In the genomic region with DNA sequence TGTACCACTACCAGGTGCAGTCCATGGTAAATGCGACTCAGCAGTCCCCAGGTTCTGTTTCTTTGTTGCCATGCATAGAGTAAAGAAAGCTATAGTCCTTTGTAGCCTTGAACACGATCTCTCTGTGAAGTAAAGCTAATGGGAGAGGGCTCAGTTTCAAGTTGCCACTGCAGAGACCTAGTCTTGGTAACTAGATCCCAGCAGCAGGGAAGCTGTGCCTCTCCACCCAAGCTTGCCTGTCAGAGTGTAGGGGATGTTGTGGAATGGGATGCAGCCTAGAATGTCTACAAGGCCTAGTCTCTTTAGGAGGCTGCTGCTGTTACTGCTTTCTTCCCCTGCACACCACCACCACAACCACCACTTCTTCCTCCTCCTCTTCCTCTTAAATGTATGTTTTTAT, we compare ENCODE assay signal across 26 mouse cellular contexts.
A peak's percentile ranks its signal among the peaks of the same experiment; 100 is the strongest.
DNase-seq lines count a peak whose midpoint lies in the region; ATAC-seq and TF ChIP-seq lines count a peak whose summit lies in the region.
"Had no signal": no experiment of that assay in that cellular context is flagged by ENCODE, and none has a peak within 500 bp of the region (broad histone marks: within the 10 kb centered on the region; RNA-seq: fewer than 3 reads in every experiment).

No protein-coding gene starts in this region.

- no peak for TF ChIP-seq CTCF in hindbrain, postnatal 0 days (IDR thresholded peaks at IDR 0.05; ENCODE audit: low read depth)
- TF ChIP-seq CTCF in layer of hippocampus, adult 2 months (conservative IDR thresholded peaks at IDR 0.05): no peak

- no peak for DNase-seq in hindbrain, embryonic 10.5 days (ENCODE audit: low spot score)
- DNase-seq in hindbrain, postnatal 0 days (ENCODE audit: low spot score): no peak
- DNase-seq in layer of hippocampus, adult 2 months (ENCODE audit: low spot score in 2 of 2): no peak
- no peak for DNase-seq in layer of hippocampus, postnatal 25 days (ENCODE audit: extremely low spot score in 1 of 2, low spot score in 1 of 2)
- no peak for DNase-seq in spleen, postnatal 10 days (ENCODE audit: low spot score in 2 of 2)
- no peak for DNase-seq in left cerebral cortex, postnatal 10 days (ENCODE audit: extremely low spot score in 1 of 2, low spot score in 2 of 2)
- DNase-seq: adrenal gland, postnatal 14 days; cerebellum, adult 9-10 months; gastrocnemius, postnatal 25 days; heart, adult 18-20 months; heart, postnatal 10 days; kidney, adult 9 months; left cerebral cortex, postnatal 4 days; liver, postnatal 0 days; right cerebral cortex, postnatal 14 days; spleen, adult 18-20 months; thymus, postnatal 25 days had no signal

- ATAC-seq in hindbrain, postnatal 0 days: no peak
- no peak for ATAC-seq in embryonic facial prominence, embryonic 12.5 days (ENCODE audit: insufficient number of reproducible peaks, insufficient read depth, low FRiP score, low TSS enrichment)
- ATAC-seq: forebrain, embryonic 15.5 days; liver, postnatal 0 days; lung, postnatal 0 days had no signal

- H3K9ac ChIP-seq in hindbrain, postnatal 0 days (replicated peaks; ENCODE audit: low read length): no peak overlapping the region
- H3K9ac ChIP-seq in embryonic facial prominence, embryonic 12.5 days: no peak overlapping the region
- H3K9ac ChIP-seq: forebrain, embryonic 15.5 days; heart, embryonic 12.5 days; hindbrain, embryonic 13.5 days; liver, postnatal 0 days; midbrain, embryonic 15.5 days; neural tube, embryonic 12.5 days had no signal

- H3K4me3 ChIP-seq in hindbrain, embryonic 10.5 days: no peak overlapping the region
- no peak overlapping the region for H3K4me3 ChIP-seq in hindbrain, postnatal 0 days (ENCODE audit: low read length)
- no peak overlapping the region for H3K4me3 ChIP-seq in layer of hippocampus, adult 2 months
- no peak overlapping the region for H3K4me3 ChIP-seq in embryonic facial prominence, embryonic 12.5 days
- H3K4me3 ChIP-seq: forebrain, embryonic 15.5 days; heart, embryonic 12.5 days; hindbrain, embryonic 13.5 days; midbrain, embryonic 15.5 days; neural tube, embryonic 12.5 days had no signal

- 53% methylated on average over 2 of the region's 2 CpGs for WGBS in hindbrain, embryonic 10.5 days
- WGBS in hindbrain, postnatal 0 days: 56% methylated on average over 2 of the region's 2 CpGs
- WGBS in embryonic facial prominence, embryonic 12.5 days: 33% methylated on average over 2 of the region's 2 CpGs

- H3K4me1 ChIP-seq in hindbrain, embryonic 10.5 days (replicated peaks): peaks cover 16% of the 10 kb centered on the region
- H3K4me1 ChIP-seq in hindbrain, postnatal 0 days (ENCODE audit: insufficient read depth, low read length): no peaks in the 10 kb centered on the region
- H3K4me1 ChIP-seq in embryonic facial prominence, embryonic 12.5 days: peaks cover 19% of the 10 kb centered on the region
- H3K4me1 ChIP-seq: midbrain, embryonic 15.5 days; neural tube, embryonic 12.5 days had no signal

- H3K9me3 ChIP-seq in hindbrain, embryonic 10.5 days: no peaks in the 10 kb centered on the region
- H3K9me3 ChIP-seq in hindbrain, postnatal 0 days (ENCODE audit: low read length): no peaks in the 10 kb centered on the region
- H3K9me3 ChIP-seq in embryonic facial prominence, embryonic 12.5 days: no peaks in the 10 kb centered on the region
- H3K9me3 ChIP-seq: forebrain, embryonic 15.5 days; heart, embryonic 12.5 days; hindbrain, embryonic 13.5 days; midbrain, embryonic 15.5 days; neural tube, embryonic 12.5 days had no signal

- intact Hi-C loops in left cerebral cortex, postnatal 10 days (cut with DNase I): no loop called here

- H3K4me2 ChIP-seq in hindbrain, postnatal 0 days (ENCODE audit: low read depth, low read length): no peak overlapping the region
- no peak overlapping the region for H3K4me2 ChIP-seq in embryonic facial prominence, embryonic 12.5 days (replicated peaks)
- H3K4me2 ChIP-seq: forebrain, embryonic 15.5 days; heart, embryonic 12.5 days; hindbrain, embryonic 13.5 days; liver, embryonic 11.5 days; midbrain, embryonic 15.5 days; neural tube, embryonic 12.5 days had no signal

- H3K27me3 ChIP-seq in hindbrain, embryonic 10.5 days (ENCODE audit: insufficient read depth, poor library complexity, severe bottlenecking): no peaks in the 10 kb centered on the region
- H3K27me3 ChIP-seq in hindbrain, postnatal 0 days (ENCODE audit: insufficient read depth, low read length): no peaks in the 10 kb centered on the region
- no peaks in the 10 kb centered on the region for H3K27me3 ChIP-seq in embryonic facial prominence, embryonic 12.5 days
- H3K27me3 ChIP-seq: forebrain, embryonic 15.5 days; heart, embryonic 12.5 days; hindbrain, embryonic 13.5 days; midbrain, embryonic 15.5 days; neural tube, embryonic 12.5 days had no signal

- no peaks in the 10 kb centered on the region for H3K36me3 ChIP-seq in hindbrain, embryonic 10.5 days
- no peaks in the 10 kb centered on the region for H3K36me3 ChIP-seq in hindbrain, postnatal 0 days (ENCODE audit: insufficient read depth, low read length)
- no peaks in the 10 kb centered on the region for H3K36me3 ChIP-seq in embryonic facial prominence, embryonic 12.5 days
- H3K36me3 ChIP-seq: forebrain, embryonic 15.5 days; heart, embryonic 12.5 days; hindbrain, embryonic 13.5 days; midbrain, embryonic 15.5 days; neural tube, embryonic 12.5 days had no signal

- 0 out of 2 replicates have a peak overlapping the region, but pooled peaks have one; percentile 23 for H3K27ac ChIP-seq in hindbrain, embryonic 10.5 days
- no peak overlapping the region for H3K27ac ChIP-seq in hindbrain, postnatal 0 days
- peak overlapping the region; percentile 8; the same call in 1 of the 2 replicates for H3K27ac ChIP-seq in layer of hippocampus, adult 2 months
- H3K27ac ChIP-seq in embryonic facial prominence, embryonic 12.5 days: 0 out of 2 replicates have a peak overlapping the region, but pooled peaks have one; percentile 30
- H3K27ac ChIP-seq: forebrain, embryonic 15.5 days; hindbrain, embryonic 13.5 days; macrophage; midbrain, embryonic 15.5 days; neural tube, embryonic 12.5 days had no signal
